Mouse (Mus musculus) C2C12 (cell line): ENCODE measurements around the gene Ppm1j. TPM values are rescaled to one million over a fixed set of nuclear protein-coding genes. Genes with fewer than 3 reads are reported as not detected.

Experiments used
- H3K27me3 ChIP-seq: one replicate; pipeline ENCODE4 v1.6.1; 2011; ENCODE audit not compliant: control insufficient read depth, insufficient read depth, insufficient read length
- H3K36me3 ChIP-seq: one replicate; pipeline ENCODE4 v1.6.1; 2011; ENCODE audit not compliant: control insufficient read depth, insufficient read depth
- H3K4me3 ChIP-seq: one replicate; pipeline ENCODE4 v1.5.1; 2011; ENCODE audit warnings: mild to moderate bottlenecking, control low read depth; ENCODE audit not compliant: poor library complexity, insufficient read depth, severe bottlenecking
- H3K79me2 ChIP-seq: one replicate; pipeline ENCODE4 v1.6.1; 2011; ENCODE audit not compliant: control insufficient read depth, insufficient read depth
- H3K79me3 ChIP-seq: one replicate; pipeline ENCODE4 v1.6.1; 2011; ENCODE audit warnings: low read depth, control low read depth
- H3ac ChIP-seq: one replicate; pipeline ENCODE3; 2011; ENCODE audit warnings: low read depth; ENCODE audit not compliant: control insufficient read depth, insufficient read length
- CEBPB ChIP-seq: IDR thresholded peaks from one replicate; pipeline ENCODE4 v1.6.1; 2011; ENCODE audit warnings: low read depth, mild to moderate bottlenecking, control low read depth, moderate library complexity
- CTCF ChIP-seq: IDR thresholded peaks from one replicate; pipeline ENCODE4 v1.5.1; 2011; ENCODE audit not compliant: control insufficient read depth, insufficient read depth, insufficient read length
- FOSL1 ChIP-seq: IDR thresholded peaks from one replicate; pipeline ENCODE4 v1.8.0; 2011; ENCODE audit warnings: mild to moderate bottlenecking, low read length; ENCODE audit not compliant: poor library complexity, insufficient read depth, severe bottlenecking
- MAX ChIP-seq: IDR thresholded peaks from one replicate; pipeline ENCODE4 v1.6.1; 2011; ENCODE audit warnings: mild to moderate bottlenecking, control low read depth
- MYOD1 ChIP-seq: IDR thresholded peaks from one replicate; pipeline ENCODE4 v1.6.1; 2011; ENCODE audit warnings: low read depth; ENCODE audit not compliant: control insufficient read depth, insufficient read length
- MYOG ChIP-seq: IDR thresholded peaks from one replicate; pipeline ENCODE4 v1.6.1; 2011; ENCODE audit not compliant: control insufficient read depth, insufficient read length; ENCODE audit errors: extremely low read depth
- USF1 ChIP-seq: IDR thresholded peaks from one replicate; pipeline ENCODE4 v1.6.1; 2011; ENCODE audit warnings: low read depth, mild to moderate bottlenecking, control low read depth, moderate library complexity
- polyA plus RNA-seq: library from polyadenylated mRNA; unstranded; fragments of >200 nt; fragmentation: generic; extraction: Trizol; gene quantifications from one replicate; pipeline ENCODE4 v1.2.1, GENCODE M21; 2012; ENCODE audit warnings: missing spikeins

Gene Ppm1j
- polyA plus RNA-seq, 1 experiment = 0.08 TPM

- Histone ChIP-seq H3K79me3 (peaks cover 32% of the 10 kb centered on the region), H3ac (no peak overlapping the region), H3K27me3 (no peaks in the 10 kb centered on the region), H3K79me2 (peaks cover 48% of the 10 kb centered on the region), H3K4me3 (no peak overlapping the region), H3K36me3 (peaks cover 54% of the 10 kb centered on the region)
- TF ChIP-seq MYOD1 = no peak
Observed at GRCm38 (mm10) chr3:104792360-104793270, 11.8 kb downstream of the Ppm1j start.

DNA sequence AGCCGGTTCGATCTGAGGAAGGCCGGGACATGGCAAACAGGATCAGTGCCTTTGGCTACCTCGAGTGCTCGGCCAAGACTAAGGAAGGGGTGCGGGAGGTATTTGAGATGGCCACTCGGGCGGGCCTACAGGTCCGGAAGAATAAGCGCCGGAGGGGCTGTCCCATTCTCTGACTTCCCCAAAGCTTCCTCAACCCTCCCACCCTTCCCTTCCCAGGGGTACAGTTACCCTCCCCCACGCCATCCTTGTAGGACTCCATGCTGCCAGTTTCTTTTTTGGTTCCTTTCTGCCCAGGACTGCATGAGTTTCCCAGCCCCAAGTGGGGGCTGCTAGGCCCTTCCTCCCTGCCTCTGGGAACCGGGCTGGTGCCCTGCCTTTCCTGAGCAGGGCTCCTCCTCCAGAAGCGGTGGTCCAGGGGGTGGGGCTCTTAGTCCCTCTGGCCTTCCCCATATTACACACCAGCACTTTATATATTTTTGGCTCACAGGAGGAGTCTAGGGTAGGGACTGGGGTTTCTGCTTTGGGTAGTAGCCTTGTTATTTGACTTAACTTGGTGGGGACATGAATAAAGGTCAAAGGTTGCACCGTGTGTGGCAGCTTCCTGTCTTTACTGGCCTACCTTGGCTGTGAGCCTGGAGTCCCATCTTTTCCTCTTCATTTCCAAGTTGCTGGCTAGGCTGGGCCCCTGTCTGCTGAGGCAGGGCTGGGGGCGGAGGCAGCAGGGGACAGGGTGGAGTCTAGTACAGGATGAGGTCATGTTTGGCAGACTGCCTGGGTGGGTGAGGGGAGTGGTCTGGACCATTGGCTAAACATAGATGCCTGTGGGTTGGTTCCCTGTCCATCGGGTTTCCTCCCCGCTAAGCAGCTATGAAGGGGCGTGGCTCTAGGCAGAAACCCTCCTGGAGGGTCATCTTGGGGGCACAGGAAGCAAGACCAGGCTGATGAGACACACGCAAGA, 13.3 kb downstream of the Ppm1j start:
- peaks cover 29% of the 10 kb centered on the region for H3K79me3 ChIP-seq
- no peak for TF ChIP-seq MYOD1
- TF ChIP-seq USF1 = no peak
- TF ChIP-seq MYOG = no peak
- TF ChIP-seq FOSL1 = no peak
- no peak for TF ChIP-seq CTCF
- no peak for TF ChIP-seq CEBPB
- TF ChIP-seq MAX = no peak
- no peak overlapping the region for H3K4me3 ChIP-seq
- H3K27me3 ChIP-seq = no peaks in the 10 kb centered on the region
- H3ac ChIP-seq = no peak overlapping the region
- peaks cover 54% of the 10 kb centered on the region for H3K36me3 ChIP-seq
- peaks cover 45% of the 10 kb centered on the region for H3K79me2 ChIP-seq

- H3K36me3 ChIP-seq = peaks cover 59% of the 10 kb centered on the region
- peaks cover 37% of the 10 kb centered on the region for H3K79me2 ChIP-seq
- H3K79me3 ChIP-seq = peaks cover 24% of the 10 kb centered on the region
Observed at GRCm38 (mm10) chr3:104794953-104795470, 14.2 kb downstream of the Ppm1j start.

GRCm38 (mm10) chr3:104795661-104796340, 14.9 kb downstream of the Ppm1j start:
- Histone ChIP-seq H3ac (no peak overlapping the region), H3K36me3 (peaks cover 61% of the 10 kb centered on the region), H3K4me3 (no peak overlapping the region), H3K27me3 (no peaks in the 10 kb centered on the region), H3K79me2 (peaks cover 29% of the 10 kb centered on the region), H3K79me3 (peaks cover 22% of the 10 kb centered on the region)
- no peak for TF ChIP-seq MYOG
- TF ChIP-seq CTCF = no peak
- no peak for TF ChIP-seq CEBPB
- TF ChIP-seq FOSL1 = no peak
- TF ChIP-seq MAX = no peak
- no peak for TF ChIP-seq USF1
- no peak for TF ChIP-seq MYOD1

More at GRCm38 (mm10) chr3:104794953-104795470, 14.2 kb downstream of the Ppm1j start:
- H3K4me3 ChIP-seq = no peak overlapping the region
- H3K27me3 ChIP-seq = no peaks in the 10 kb centered on the region
- no peak overlapping the region for H3ac ChIP-seq
- no peak for TF ChIP-seq CTCF
- TF ChIP-seq MYOG = no peak
- no peak for TF ChIP-seq CEBPB
- no peak for TF ChIP-seq MYOD1
- TF ChIP-seq MAX = no peak
- TF ChIP-seq USF1 = no peak
- TF ChIP-seq FOSL1 = no peak

DNA sequence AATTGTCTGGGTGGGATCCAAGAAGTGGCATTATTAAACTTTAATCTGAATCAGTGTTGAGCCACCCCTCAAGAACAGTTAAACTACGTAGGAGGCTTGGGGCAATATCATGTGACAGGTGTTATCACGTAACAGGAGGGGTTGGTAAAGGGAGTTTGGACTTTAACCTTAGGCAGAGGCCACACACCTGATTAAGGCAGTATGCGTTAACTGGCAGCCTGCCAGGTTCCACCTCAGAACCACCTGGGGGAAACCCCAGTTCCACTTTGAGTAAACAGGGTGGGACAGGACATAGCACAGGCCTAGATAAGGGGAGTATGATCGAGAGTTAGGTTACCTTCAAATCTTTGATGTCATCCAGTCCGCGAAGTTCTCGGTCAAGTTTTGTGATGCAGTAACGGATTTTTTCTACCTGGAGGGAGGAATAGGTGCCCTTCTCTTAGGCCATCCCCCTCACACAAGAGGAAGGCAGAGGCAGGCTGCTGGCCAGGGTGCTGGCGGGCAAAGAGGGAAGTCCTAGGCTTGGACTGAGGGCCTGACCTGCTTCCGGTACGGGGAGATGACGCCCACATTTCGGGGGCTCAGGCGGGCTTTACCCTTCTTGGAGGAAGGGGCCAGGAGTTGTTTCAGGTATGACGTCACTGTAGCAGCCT, 15.7 kb downstream of the Ppm1j start:
- Histone ChIP-seq H3K79me2 (peaks cover 22% of the 10 kb centered on the region), H3K79me3 (peaks cover 15% of the 10 kb centered on the region), H3K4me3 (no peak overlapping the region), H3K36me3 (peaks cover 56% of the 10 kb centered on the region), H3K27me3 (no peaks in the 10 kb centered on the region), H3ac (no peak overlapping the region)
- TF ChIP-seq CEBPB (no peak), FOSL1 (no peak), MYOG (no peak), MYOD1 (no peak), MAX (no peak), CTCF (no peak), USF1 (no peak)
